8 mouse cellular contexts compared by ENCODE assay signal in the genomic region with DNA sequence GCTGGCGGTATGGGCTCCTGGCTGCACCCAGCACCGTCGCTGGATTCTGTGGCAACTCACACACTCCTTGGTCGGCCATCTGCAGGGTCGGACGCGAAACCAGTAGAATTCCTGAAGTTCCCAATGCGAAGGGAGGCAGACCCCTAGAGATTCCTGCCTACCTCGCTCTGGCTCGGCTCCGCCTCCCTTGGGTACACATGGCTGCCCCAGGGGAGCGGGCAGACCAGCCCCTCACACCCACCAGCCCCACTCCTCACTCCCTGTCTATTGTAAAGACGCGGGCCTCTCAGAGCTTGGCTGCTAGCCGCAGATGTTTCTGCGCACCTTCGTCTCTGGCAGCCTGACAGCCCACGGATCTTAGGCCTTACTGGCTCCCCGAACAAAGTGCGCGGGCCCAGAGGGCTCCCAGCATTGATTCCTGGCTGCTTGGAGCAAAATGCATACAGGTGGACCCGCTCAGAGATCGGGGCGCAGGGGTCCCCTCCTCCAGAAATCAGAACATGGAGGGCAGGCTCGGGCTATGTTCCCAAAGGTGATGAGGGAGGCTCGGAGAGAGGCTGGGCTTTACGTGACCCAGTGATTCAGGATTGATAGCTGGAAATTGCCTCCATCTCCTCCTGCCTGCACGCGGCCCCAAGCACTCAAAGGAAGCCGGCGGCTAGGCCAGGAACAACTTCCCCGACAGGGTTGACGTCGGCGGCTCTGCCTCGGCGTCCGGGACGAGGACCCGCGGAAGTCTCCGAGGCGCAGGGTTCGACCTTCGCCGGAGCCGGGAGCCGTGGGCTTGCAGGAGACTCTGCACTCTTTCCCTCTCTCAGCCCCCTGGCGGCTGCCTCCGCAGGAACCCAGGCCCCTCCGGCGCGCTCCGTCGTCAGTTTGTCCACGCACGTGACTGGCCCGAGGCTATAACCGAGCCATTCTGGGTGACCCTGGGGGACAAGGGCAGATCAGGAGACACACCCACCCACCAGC. TPM values are rescaled to one million over a fixed set of nuclear protein-coding genes. Genes with fewer than 3 reads are reported as not detected.
DNase-seq lines count a peak whose midpoint lies in the region; ATAC-seq and TF ChIP-seq lines count a peak whose summit lies in the region.

No protein-coding gene starts in this region.

- peaks cover 0 to 5% of the 10 kb centered on the region in 2 experiments; a peak in 1 of 4 replicates for H3K4me1 ChIP-seq in ES-E14 (ENCODE audit: control insufficient read depth in 2 of 2, insufficient read depth in 2 of 2, low read length in 2 of 2, poor library complexity in 1 of 2)
- H3K4me1 ChIP-seq in heart, embryonic 16.5 days (ENCODE audit: control insufficient read depth, insufficient read depth, low read length): peaks cover 25% of the 10 kb centered on the region
- H3K4me1 ChIP-seq in liver, postnatal 0 days (ENCODE audit: insufficient read depth): peaks cover 21% of the 10 kb centered on the region

- peak overlapping the region; percentile 57 for H3K4me2 ChIP-seq in heart, embryonic 16.5 days (ENCODE audit: low read depth, low read length)
- H3K4me2 ChIP-seq in liver, postnatal 0 days (ENCODE audit: low read depth, low read length): peak overlapping the region; percentile 35

- H3K36me3 ChIP-seq in ES-E14 (ENCODE audit: control insufficient read depth, insufficient read depth, low read length, poor library complexity, severe bottlenecking): no peaks in the 10 kb centered on the region
- H3K36me3 ChIP-seq in heart, embryonic 16.5 days (ENCODE audit: control insufficient read depth, insufficient read depth): no peaks in the 10 kb centered on the region
- H3K36me3 ChIP-seq in liver, postnatal 0 days (replicated peaks; ENCODE audit: insufficient read depth, low read length): no peaks in the 10 kb centered on the region

- H3K9me3 ChIP-seq in ES-E14 (ENCODE audit: control insufficient read depth, insufficient read depth, low read depth, low read length): no peaks in the 10 kb centered on the region
- no peaks in the 10 kb centered on the region for H3K9me3 ChIP-seq in heart, embryonic 16.5 days (replicated peaks; ENCODE audit: control insufficient read depth, low read length)
- H3K9me3 ChIP-seq in liver, postnatal 0 days (ENCODE audit: low read length): no peaks in the 10 kb centered on the region

- H3K27ac ChIP-seq in ES-E14 (ENCODE audit: insufficient read depth, low read depth, low read length, poor library complexity, severe bottlenecking): no peak overlapping the region
- no peak overlapping the region for H3K27ac ChIP-seq in heart, embryonic 16.5 days (ENCODE audit: low read length)
- no peak overlapping the region for H3K27ac ChIP-seq in liver, postnatal 0 days (ENCODE audit: low read depth)

- no peak for TF ChIP-seq EP300 in liver, postnatal 0 days (IDR thresholded peaks at IDR 0.05; ENCODE audit: low read depth)

- DNase-seq in CD4-positive, CD25-positive, alpha-beta regulatory T cell, adult 2 months (ENCODE audit: low read depth, low spot score): peak; percentile 52
- no peak for DNase-seq in ES-E14 (ENCODE audit: low read depth, low spot score)
- peak; percentile 44 for DNase-seq in liver, postnatal 0 days
- peak; percentile 19 to 20 for DNase-seq in thymus, adult 18-20 months
- no peak for DNase-seq in cerebellum, adult 8-10 months
- no peak for DNase-seq in left cerebral cortex, postnatal 36 days (ENCODE audit: low spot score in 2 of 2)

- peak overlapping the region; percentile 9 to 21; a peak in 3 of 4 replicates for H3K4me3 ChIP-seq in ES-E14 (ENCODE audit: insufficient read depth in 1 of 2, low read depth in 1 of 2, low read length in 2 of 2, poor library complexity in 1 of 2, severe bottlenecking in 1 of 2)
- peak overlapping the region; percentile 51 for H3K4me3 ChIP-seq in heart, embryonic 16.5 days (ENCODE audit: low read length)
- H3K4me3 ChIP-seq in liver, postnatal 0 days (ENCODE audit: low read depth, low read length): peak overlapping the region; percentile 47; the same call in 1 of the 2 replicates

- peak; percentile 34 for TF ChIP-seq CTCF in liver, postnatal 0 days (IDR thresholded peaks at IDR 0.05; ENCODE audit: low read depth)

- 3% methylated on average over 59 of the region's 59 CpGs for WGBS in heart, embryonic 16.5 days
- 5% methylated on average over 55 of the region's 59 CpGs for WGBS in liver, postnatal 0 days (ENCODE audit: insufficient replicate concordance)

- intact Hi-C loops in left cerebral cortex, postnatal 36 days (cut with DNase I): no loop called here

- H3K27me3 ChIP-seq in heart, embryonic 16.5 days (ENCODE audit: control insufficient read depth, insufficient read depth, low read length): peaks cover 64% of the 10 kb centered on the region
- H3K27me3 ChIP-seq in liver, postnatal 0 days (ENCODE audit: insufficient read depth, low read length): peaks cover 66% of the 10 kb centered on the region

- in situ Hi-C loops in ES-E14 (cut with MboI; ENCODE audit: low sequenced_read_pairs in 2 of 2, unreplicated experiment in 2 of 2): no loop called here

- no peak overlapping the region for H3K9ac ChIP-seq in ES-E14 (ENCODE audit: insufficient read depth, low read depth, low read length, poor library complexity, severe bottlenecking)
- H3K9ac ChIP-seq in heart, embryonic 16.5 days (ENCODE audit: low read length): peak overlapping the region; percentile 24
- H3K9ac ChIP-seq in liver, postnatal 0 days (replicated peaks): no peak overlapping the region

- ATAC-seq in CD4-positive, CD25-positive, alpha-beta regulatory T cell, adult 4 months: no peak
- no peak for ATAC-seq in heart, embryonic 16.5 days (replicated peaks; ENCODE audit: extremely low read depth, insufficient read depth, low FRiP score)
- no peak for ATAC-seq in liver, postnatal 0 days

TF ChIP-seq in ES-E14, 5 proteins besides CTCF, POLR2A, EP300 and RAD21:
- TF ChIP-seq ZC3H11A (IDR thresholded peaks at IDR 0.05; ENCODE audit: borderline replicate concordance, low read depth, low read length) (no peak), CHD2 (IDR thresholded peaks at IDR 0.05; ENCODE audit: low read depth, low read length) (no peak)
TF ChIP-seq in ES-E14: peak in this region for 0.

RNA-seq across cellular contexts. Expression of a gene that starts 0.9 kb away (rescaled TPM):
- polyA plus RNA-seq in CD4-positive, CD25-positive, alpha-beta regulatory T cell, adult 4 months (2017; shearing (Covaris generic)): not detected
- total RNA-seq in ES-E14 (2012; rRNA removed): 0.11 and 0.27 TPM in 2 replicates
- polyA plus RNA-seq in heart, embryonic 16.5 days (2015; fragmentation: Nextera tagmentation; extraction: Ambion mirVana): 0.47 and 1.5 TPM in 2 replicates
- 0.40 TPM in 1 of 2 replicates, not detected in the other for polyA plus RNA-seq in liver, postnatal 0 days (2015; fragmentation: Nextera tagmentation; extraction: Ambion mirVana)
- 1 to 10 TPM in 1 of 2 experiments, under 1 TPM in 1; 0.94 to 1.4 TPM for total RNA-seq in left cerebral cortex, postnatal 36 days (2021)

RNA-seq across cellular contexts. Expression of a gene that starts 30.9 kb away (rescaled TPM):
- polyA plus RNA-seq in CD4-positive, CD25-positive, alpha-beta regulatory T cell, adult 4 months (2017; shearing (Covaris generic)): not detected
- total RNA-seq in ES-E14 (2012; rRNA removed): 0.11 TPM in 1 of 2 replicates, not detected in the other
- polyA plus RNA-seq in heart, embryonic 16.5 days (2015; fragmentation: Nextera tagmentation; extraction: Ambion mirVana): 2.4 and 3.4 TPM in 2 replicates
- polyA plus RNA-seq in liver, postnatal 0 days (2015; fragmentation: Nextera tagmentation; extraction: Ambion mirVana): 55.8 and 56.5 TPM in 2 replicates
- 1 to 10 TPM; 1.1 to 1.6 TPM for total RNA-seq in left cerebral cortex, postnatal 36 days (2021)

RNA-seq across cellular contexts. Expression of a gene that starts 34.9 kb away (rescaled TPM):
- polyA plus RNA-seq in CD4-positive, CD25-positive, alpha-beta regulatory T cell, adult 4 months (2017; shearing (Covaris generic)): not detected
- 0.85 and 1.7 TPM in 2 replicates for total RNA-seq in ES-E14 (2012; rRNA removed)
- 0.63 and 0.66 TPM in 2 replicates for polyA plus RNA-seq in heart, embryonic 16.5 days (2015; fragmentation: Nextera tagmentation; extraction: Ambion mirVana)
- polyA plus RNA-seq in liver, postnatal 0 days (2015; fragmentation: Nextera tagmentation; extraction: Ambion mirVana): 0.32 TPM in 1 of 2 replicates, not detected in the other
- 100 to 1,000 TPM; 255 to 281 TPM for total RNA-seq in left cerebral cortex, postnatal 36 days (2021)

RNA-seq across cellular contexts. Expression of a gene that starts 38.4 kb away (rescaled TPM):
- 1 to 10 TPM in 1 of 2 experiments, under 1 TPM in 1; 0.36 to 1.5 TPM for polyA plus RNA-seq in CD4-positive, CD25-positive, alpha-beta regulatory T cell, adult 4 months (2017; shearing (Covaris generic))
- total RNA-seq in ES-E14 (2012; rRNA removed): 0.74 and 3.0 TPM in 2 replicates
- 8.4 and 8.5 TPM in 2 replicates for polyA plus RNA-seq in heart, embryonic 16.5 days (2015; fragmentation: Nextera tagmentation; extraction: Ambion mirVana)
- 3.0 and 3.2 TPM in 2 replicates for polyA plus RNA-seq in liver, postnatal 0 days (2015; fragmentation: Nextera tagmentation; extraction: Ambion mirVana)
- total RNA-seq in left cerebral cortex, postnatal 36 days (2021): 100 to 1,000 TPM; 834 to 992 TPM

Comparison
In these comparisons a context has a peak if more than half of its experiments do, and no peak if none do; other contexts are left out.
1. DNase-seq: peak in CD4-positive, CD25-positive, alpha-beta regulatory T cell, adult 2 months (single experiment), liver, postnatal 0 days (single experiment) and thymus, adult 18-20 months (2 of 2); none in ES-E14 (single experiment), cerebellum, adult 8-10 months (single experiment) and left cerebral cortex, postnatal 36 days (0 of 2).
2. RNA of a gene that starts 30.9 kb away (polyA plus RNA-seq): 55.8 to 56.5 TPM in liver, postnatal 0 days; 2.4 to 3.4 TPM in heart, embryonic 16.5 days and not detected in CD4-positive, CD25-positive, alpha-beta regulatory T cell, adult 4 months; every median in the first group is over 10 times any median in the second.
3. Peak in every context shown above with its lines, with median percentiles within 50 percentile points of each other: H3K4me3 ChIP-seq.